Mouse (Mus musculus): ENCODE measurements around the gene Gm49387. TPM values are rescaled to one million over a fixed set of nuclear protein-coding genes. Genes with fewer than 3 reads are reported as not detected.

Gm49387 gene
- polyA plus RNA-seq, 1 experiment from 2014 or later, result not detected

DNA sequence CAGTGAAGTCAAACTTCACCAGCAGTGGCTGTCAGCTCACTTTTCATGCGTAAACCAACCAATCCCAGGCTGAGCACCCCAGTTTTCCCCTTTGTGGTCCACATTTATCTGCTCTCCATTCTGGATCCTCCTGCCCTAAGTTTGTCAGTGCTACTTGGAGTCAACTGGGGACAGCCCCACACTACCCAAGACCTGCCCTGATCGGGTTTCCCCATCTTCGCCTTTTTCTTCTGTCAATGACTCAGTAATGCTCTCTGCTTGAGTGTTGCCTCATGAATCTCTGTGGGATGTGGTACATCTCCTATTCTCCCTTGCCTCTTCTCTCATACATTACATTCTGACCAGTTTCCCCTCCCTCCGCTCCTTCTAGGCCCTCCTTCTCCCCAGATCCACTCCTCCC, 43.2 kb downstream of the Gm49387 start:
- DNase-seq (no peak), ATAC-seq (ENCODE audit: low FRiP score, low TSS enrichment) (no peak)
- 95% methylated on average over 4 of the region's 4 CpGs for WGBS

DNA sequence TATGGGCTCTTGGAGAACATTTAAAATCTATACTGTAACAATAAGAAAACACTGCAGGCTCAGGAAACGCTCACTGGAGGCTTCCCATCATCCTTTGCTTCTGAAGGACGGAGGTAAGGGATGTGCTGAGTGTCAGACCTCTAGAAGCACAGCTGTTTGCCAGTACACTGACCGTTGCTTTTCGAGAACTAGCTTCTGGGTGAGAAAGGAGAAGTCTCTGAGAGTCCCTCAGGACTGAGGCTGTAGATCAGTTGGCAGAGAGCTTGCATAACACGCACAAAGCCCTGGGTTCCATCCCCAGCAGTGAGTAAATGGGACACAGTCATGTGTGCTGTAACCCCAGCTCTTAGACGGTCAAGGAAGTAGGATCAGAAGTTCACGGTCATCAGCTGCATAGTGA, 44.3 kb downstream of the Gm49387 start:
- WGBS, result 84% methylated on average over 7 of the region's 7 CpGs
- ATAC-seq (ENCODE audit: low FRiP score, low TSS enrichment) (no peak), DNase-seq (no peak)
- no peak overlapping the region for H3K9ac ChIP-seq (replicated peaks; ENCODE audit: low read length)
- H3K27ac ChIP-seq (replicated peaks; ENCODE audit: low read depth, low read length), result no peak overlapping the region
- H3K27me3 ChIP-seq (ENCODE audit: control insufficient read depth, insufficient read depth, low read length), result no peaks in the 10 kb centered on the region
- no peak overlapping the region for H3K4me3 ChIP-seq (replicated peaks; ENCODE audit: low read depth, low read length)
- no peaks in the 10 kb centered on the region for H3K36me3 ChIP-seq (ENCODE audit: control insufficient read depth, insufficient read depth, low read length)
- no peaks in the 10 kb centered on the region for H3K4me1 ChIP-seq (ENCODE audit: control insufficient read depth, insufficient read depth, low read length)
- H3K4me2 ChIP-seq (ENCODE audit: low read length), result no peak overlapping the region
- no peaks in the 10 kb centered on the region for H3K9me3 ChIP-seq (ENCODE audit: control insufficient read depth, low read length)

More for the DNA sequence above, 43.2 kb downstream of the Gm49387 start:
- Histone ChIP-seq H3K9me3 (ENCODE audit: control insufficient read depth, low read length) (no peaks in the 10 kb centered on the region), H3K27ac (replicated peaks; ENCODE audit: low read depth, low read length) (no peak overlapping the region), H3K4me1 (ENCODE audit: control insufficient read depth, insufficient read depth, low read length) (no peaks in the 10 kb centered on the region), H3K36me3 (ENCODE audit: control insufficient read depth, insufficient read depth, low read length) (no peaks in the 10 kb centered on the region), H3K9ac (replicated peaks; ENCODE audit: low read length) (no peak overlapping the region), H3K4me3 (replicated peaks; ENCODE audit: low read depth, low read length) (no peak overlapping the region), H3K4me2 (ENCODE audit: low read length) (no peak overlapping the region), H3K27me3 (ENCODE audit: control insufficient read depth, insufficient read depth, low read length) (no peaks in the 10 kb centered on the region)

DNA sequence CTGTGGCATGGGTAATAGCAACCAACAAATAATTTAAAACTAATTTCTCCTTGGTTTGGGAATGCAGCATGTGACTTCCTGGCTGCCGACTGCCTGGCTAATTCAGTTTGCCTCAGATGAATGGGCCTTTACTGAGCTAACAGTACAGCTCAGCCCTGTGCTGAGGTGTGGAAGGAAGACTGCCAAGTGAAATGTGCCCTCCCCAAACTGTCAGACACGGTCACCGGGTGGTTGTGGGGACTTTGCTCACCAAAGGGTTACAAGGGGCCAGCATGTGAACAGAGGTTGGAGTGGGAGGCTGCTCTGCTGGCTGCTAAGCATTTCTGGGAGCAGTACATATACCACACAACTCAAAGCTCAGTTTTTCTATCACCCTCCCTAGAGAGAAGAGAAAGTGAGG, 46.0 kb downstream of the Gm49387 start:
- Histone ChIP-seq H3K27ac (replicated peaks; ENCODE audit: low read depth, low read length) (no peak overlapping the region), H3K4me1 (ENCODE audit: control insufficient read depth, insufficient read depth, low read length) (no peaks in the 10 kb centered on the region), H3K4me3 (replicated peaks; ENCODE audit: low read depth, low read length) (no peak overlapping the region), H3K9ac (replicated peaks; ENCODE audit: low read length) (no peak overlapping the region), H3K4me2 (ENCODE audit: low read length) (no peak overlapping the region), H3K9me3 (ENCODE audit: control insufficient read depth, low read length) (no peaks in the 10 kb centered on the region), H3K36me3 (ENCODE audit: control insufficient read depth, insufficient read depth, low read length) (no peaks in the 10 kb centered on the region), H3K27me3 (ENCODE audit: control insufficient read depth, insufficient read depth, low read length) (no peaks in the 10 kb centered on the region)
- DNase-seq (no peak), ATAC-seq (ENCODE audit: low FRiP score, low TSS enrichment) (no peak)
- 78% methylated on average over 3 of the region's 3 CpGs for WGBS

DNA sequence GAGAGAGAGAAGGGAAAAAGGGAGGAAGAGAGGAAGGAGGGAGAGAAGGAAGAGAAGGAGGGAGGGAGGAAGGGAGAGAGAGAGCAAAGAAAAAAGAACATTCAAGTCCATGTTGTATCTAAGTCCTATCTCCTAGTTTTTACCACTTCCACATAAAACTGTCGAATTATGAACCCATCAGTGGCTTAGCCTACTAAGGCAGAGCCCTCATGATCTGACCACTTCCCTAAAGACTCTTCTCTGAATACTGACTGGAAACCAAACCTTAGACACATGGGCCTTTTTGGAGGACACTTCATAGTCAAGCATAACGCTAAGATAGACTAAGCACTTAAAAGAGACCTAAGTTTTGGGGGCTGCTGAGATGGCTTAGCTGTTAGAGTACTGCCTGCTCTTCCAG, 47.6 kb downstream of the Gm49387 start:
- no peak for DNase-seq
- H3K27me3 ChIP-seq (ENCODE audit: control insufficient read depth, insufficient read depth, low read length), result no peaks in the 10 kb centered on the region
- ATAC-seq (ENCODE audit: low FRiP score, low TSS enrichment), result no peak
- no peak overlapping the region for H3K4me2 ChIP-seq (ENCODE audit: low read length)
- no peak overlapping the region for H3K4me3 ChIP-seq (replicated peaks; ENCODE audit: low read depth, low read length)
- H3K9ac ChIP-seq (replicated peaks; ENCODE audit: low read length), result no peak overlapping the region
- no peaks in the 10 kb centered on the region for H3K9me3 ChIP-seq (ENCODE audit: control insufficient read depth, low read length)
- WGBS, result 79% methylated on average over 2 of the region's 2 CpGs
- H3K36me3 ChIP-seq (ENCODE audit: control insufficient read depth, insufficient read depth, low read length), result no peaks in the 10 kb centered on the region
- H3K27ac ChIP-seq (replicated peaks; ENCODE audit: low read depth, low read length), result no peak overlapping the region
- no peaks in the 10 kb centered on the region for H3K4me1 ChIP-seq (ENCODE audit: control insufficient read depth, insufficient read depth, low read length)

DNA sequence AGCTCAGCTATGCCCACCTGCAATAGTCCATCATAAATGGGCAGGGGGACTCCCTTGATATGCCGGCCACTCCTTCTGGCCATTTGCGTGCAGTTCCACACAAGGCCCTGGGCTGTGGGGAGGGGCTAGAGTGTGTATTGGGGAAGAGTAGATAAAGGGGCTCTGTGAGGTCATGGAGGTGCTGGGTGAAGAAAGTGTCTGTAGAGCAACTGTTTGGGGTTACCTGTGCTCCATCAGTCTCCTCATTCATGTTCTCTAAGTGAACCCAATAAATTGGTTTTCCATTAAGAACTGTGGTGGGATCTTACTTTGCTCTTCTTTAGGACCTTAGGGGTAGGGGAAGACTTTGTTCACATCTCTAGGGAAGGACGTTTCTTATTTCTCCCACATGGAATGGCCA, 49.4 kb downstream of the Gm49387 start, which contains the start of gene Colq:
Gene Colq, minus strand, starts transcription at position 101 of the 400 bp plus-strand sequence.
- no peaks in the 10 kb centered on the region for H3K36me3 ChIP-seq (ENCODE audit: control insufficient read depth, insufficient read depth, low read length)
- H3K27me3 ChIP-seq (ENCODE audit: control insufficient read depth, insufficient read depth, low read length), result no peaks in the 10 kb centered on the region
- no peak within 1 kb of the TSS for H3K27ac ChIP-seq (replicated peaks; ENCODE audit: low read depth, low read length)
- DNase-seq (no peak), ATAC-seq (ENCODE audit: low FRiP score, low TSS enrichment) (no peak)
- 89% methylated on average over 3 of the region's 3 CpGs for WGBS
- H3K9ac ChIP-seq (replicated peaks; ENCODE audit: low read length), result no peak within 1 kb of the TSS
- no peaks in the 10 kb centered on the region for H3K9me3 ChIP-seq (ENCODE audit: control insufficient read depth, low read length)
- no peak within 1 kb of the TSS for H3K4me3 ChIP-seq (replicated peaks; ENCODE audit: low read depth, low read length)
- no peak within 1 kb of the TSS for H3K4me2 ChIP-seq (ENCODE audit: low read length)
- H3K4me1 ChIP-seq (ENCODE audit: control insufficient read depth, insufficient read depth, low read length), result no peaks in the 10 kb centered on the region

DNA sequence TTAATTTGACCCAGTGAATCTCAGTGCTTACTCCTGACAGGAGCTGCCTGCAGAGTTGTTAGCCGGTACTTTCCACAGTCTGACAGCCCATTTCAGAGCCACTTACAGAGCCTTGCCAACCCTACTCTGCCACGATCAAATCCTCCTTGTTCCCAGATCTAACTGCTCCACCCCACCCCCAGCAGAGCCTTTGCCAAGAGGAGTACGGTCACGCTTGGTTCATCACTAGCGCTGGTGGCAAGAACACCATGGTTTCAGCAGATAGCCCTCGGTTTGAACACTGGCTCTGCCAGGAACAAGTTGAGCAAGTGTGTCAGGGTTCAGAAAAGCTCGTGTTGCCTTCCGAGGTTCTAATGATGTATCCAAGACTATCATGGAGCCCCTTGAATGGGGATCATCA, 54.2 kb downstream of the Gm49387 start:
- Histone ChIP-seq H3K9ac (replicated peaks; ENCODE audit: low read length) (no peak overlapping the region), H3K27me3 (ENCODE audit: control insufficient read depth, insufficient read depth, low read length) (no peaks in the 10 kb centered on the region), H3K4me1 (ENCODE audit: control insufficient read depth, insufficient read depth, low read length) (no peaks in the 10 kb centered on the region), H3K9me3 (ENCODE audit: control insufficient read depth, low read length) (no peaks in the 10 kb centered on the region), H3K27ac (replicated peaks; ENCODE audit: low read depth, low read length) (no peak overlapping the region), H3K4me3 (replicated peaks; ENCODE audit: low read depth, low read length) (no peak overlapping the region), H3K36me3 (ENCODE audit: control insufficient read depth, insufficient read depth, low read length) (no peaks in the 10 kb centered on the region), H3K4me2 (ENCODE audit: low read length) (no peak overlapping the region)
- WGBS, result 77% methylated on average over 8 of the region's 8 CpGs
- ATAC-seq (ENCODE audit: low FRiP score, low TSS enrichment) (no peak), DNase-seq (no peak)

DNA sequence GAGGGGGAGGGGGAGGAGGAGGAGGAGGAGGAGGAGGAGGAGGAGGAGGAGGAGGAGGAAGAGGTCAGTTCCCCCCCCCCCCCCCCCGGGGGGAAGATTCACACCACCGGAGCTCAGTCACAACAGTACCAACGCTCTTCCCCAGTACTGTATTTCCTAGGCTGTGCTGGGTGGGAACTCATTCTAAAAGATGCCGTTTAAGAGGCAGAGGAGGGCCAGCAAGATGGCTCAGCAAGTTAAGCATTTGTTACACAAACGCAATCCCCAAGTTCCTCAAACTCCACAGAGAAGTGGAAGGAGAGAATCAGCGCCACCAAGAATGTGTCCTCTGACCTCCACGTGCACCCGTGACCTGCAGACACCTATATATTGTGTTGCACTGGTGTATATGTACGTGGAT, 57.6 kb downstream of the Gm49387 start:
- ATAC-seq (ENCODE audit: low FRiP score, low TSS enrichment) (no peak), DNase-seq (no peak)
- Histone ChIP-seq H3K27ac (replicated peaks; ENCODE audit: low read depth, low read length) (no peak overlapping the region), H3K36me3 (ENCODE audit: control insufficient read depth, insufficient read depth, low read length) (no peaks in the 10 kb centered on the region), H3K9ac (replicated peaks; ENCODE audit: low read length) (no peak overlapping the region), H3K4me3 (replicated peaks; ENCODE audit: low read depth, low read length) (no peak overlapping the region), H3K4me1 (ENCODE audit: control insufficient read depth, insufficient read depth, low read length) (no peaks in the 10 kb centered on the region), H3K27me3 (ENCODE audit: control insufficient read depth, insufficient read depth, low read length) (no peaks in the 10 kb centered on the region), H3K4me2 (ENCODE audit: low read length) (no peak overlapping the region), H3K9me3 (ENCODE audit: control insufficient read depth, low read length) (no peaks in the 10 kb centered on the region)
- 88% methylated on average over 9 of the region's 9 CpGs for WGBS

DNA sequence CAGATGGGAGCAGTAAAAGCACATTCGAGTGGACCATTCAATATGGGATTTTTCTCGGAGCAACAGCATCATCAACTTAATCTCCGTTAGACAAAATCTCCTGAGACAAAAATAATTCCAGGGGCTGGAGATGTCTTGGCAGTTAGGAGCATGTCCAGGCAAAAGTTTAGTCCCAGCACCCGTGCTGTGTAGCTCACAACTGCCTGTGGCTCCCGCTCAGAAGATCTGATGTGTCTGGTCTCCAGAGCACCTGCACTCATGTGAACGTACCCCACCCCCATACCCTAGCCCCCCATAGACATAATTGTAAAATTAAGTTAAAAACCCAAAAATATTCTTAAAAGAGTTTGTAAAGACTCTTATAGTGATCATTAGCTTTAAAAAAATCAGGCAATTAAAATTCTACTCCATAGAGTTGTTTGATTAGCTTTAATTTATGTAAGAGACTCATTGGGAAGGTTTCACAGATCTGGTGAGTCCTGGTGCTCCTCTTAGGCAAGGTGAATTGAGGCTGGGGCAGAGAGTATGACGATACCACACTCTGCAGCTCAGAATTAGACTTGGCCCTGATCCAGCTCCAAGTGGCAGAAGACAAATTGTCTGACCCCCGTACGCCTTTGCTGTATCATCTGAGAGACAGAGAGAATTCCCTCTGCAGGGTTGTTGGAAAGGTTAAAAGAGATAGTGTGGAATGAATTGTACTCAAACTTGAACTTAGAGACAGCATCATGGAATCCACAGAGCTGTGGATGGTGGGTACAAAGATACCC, 62.5 kb downstream of the Gm49387 start:
- Histone ChIP-seq H3K27ac (replicated peaks; ENCODE audit: low read depth, low read length) (no peak overlapping the region), H3K4me3 (replicated peaks; ENCODE audit: low read depth, low read length) (no peak overlapping the region), H3K4me2 (ENCODE audit: low read length) (no peak overlapping the region), H3K36me3 (ENCODE audit: control insufficient read depth, insufficient read depth, low read length) (no peaks in the 10 kb centered on the region), H3K4me1 (ENCODE audit: control insufficient read depth, insufficient read depth, low read length) (no peaks in the 10 kb centered on the region), H3K27me3 (ENCODE audit: control insufficient read depth, insufficient read depth, low read length) (no peaks in the 10 kb centered on the region), H3K9me3 (ENCODE audit: control insufficient read depth, low read length) (no peaks in the 10 kb centered on the region), H3K9ac (replicated peaks; ENCODE audit: low read length) (no peak overlapping the region)
- WGBS, result 69% methylated on average over 9 of the region's 9 CpGs
- DNase-seq, result no peak
- no peak for ATAC-seq (ENCODE audit: low FRiP score, low TSS enrichment)
